Mouse (Mus musculus) forebrain, embryonic 12.5 days (tissue): ENCODE data around the gene Lenep. TPM values are rescaled to one million over a fixed set of nuclear protein-coding genes. Genes with fewer than 3 reads are reported as not detected.

Source experiments
- ATAC-seq: fragments of 200-750 bp; cut with Nextera tagmentation; 2 replicates; pipeline ENCODE4 v1.8.0; 2017; ENCODE audit warnings: moderate TSS enrichment; ENCODE audit not compliant: low FRiP score
- H3K27ac ChIP-seq: fragments of 300-500 bp; sonication (generic); 2 replicates; pipeline ENCODE4 v1.5.1; 2016; ENCODE audit warnings: mild to moderate bottlenecking
- H3K27me3 ChIP-seq: fragments of 300-500 bp; sonication (generic); 2 replicates; pipeline ENCODE4 v1.6.1; 2016; ENCODE audit warnings: mild to moderate bottlenecking
- H3K36me3 ChIP-seq: fragments of 300-500 bp; sonication (generic); replicated peaks from 2 replicates; pipeline ENCODE4 v1.6.1; 2016; ENCODE audit warnings: mild to moderate bottlenecking
- H3K4me1 ChIP-seq: fragments of 300-500 bp; sonication (generic); 2 replicates; pipeline ENCODE4 v1.6.1; 2016
- H3K4me2 ChIP-seq: fragments of 300-500 bp; sonication (generic); 2 replicates; pipeline ENCODE4 v1.6.1; 2016; ENCODE audit warnings: mild to moderate bottlenecking, moderate library complexity
- H3K4me3 ChIP-seq: fragments of 300-500 bp; sonication (generic); replicated peaks from 2 replicates; pipeline ENCODE4 v1.5.1; 2016; ENCODE audit warnings: mild to moderate bottlenecking
- H3K9ac ChIP-seq: fragments of 300-500 bp; sonication (generic); 2 replicates; pipeline ENCODE4 v1.6.1; 2016; ENCODE audit warnings: mild to moderate bottlenecking
- H3K9me3 ChIP-seq: fragments of 300-500 bp; sonication (generic); 2 replicates; pipeline ENCODE4 v1.6.1; 2016
- WGBS: fragments of 180-500 bp; shearing (Covaris S2); methylation state at CpG from one replicate; pipeline ENCODE4 v1.1.7; 2016; 5-methylcytosine and 5-hydroxymethylcytosine counted together
- polyA plus RNA-seq: library from polyadenylated mRNA; unstranded; fragments of >200 nt; fragmentation: Nextera tagmentation; extraction: Ambion mirVana; gene quantifications from 2 replicates; pipeline ENCODE4 v1.2.1, GENCODE M21; 2016

The Lenep gene
- polyA plus RNA-seq, 1 experiment from 2014 or later: 0.24 TPM

DNA sequence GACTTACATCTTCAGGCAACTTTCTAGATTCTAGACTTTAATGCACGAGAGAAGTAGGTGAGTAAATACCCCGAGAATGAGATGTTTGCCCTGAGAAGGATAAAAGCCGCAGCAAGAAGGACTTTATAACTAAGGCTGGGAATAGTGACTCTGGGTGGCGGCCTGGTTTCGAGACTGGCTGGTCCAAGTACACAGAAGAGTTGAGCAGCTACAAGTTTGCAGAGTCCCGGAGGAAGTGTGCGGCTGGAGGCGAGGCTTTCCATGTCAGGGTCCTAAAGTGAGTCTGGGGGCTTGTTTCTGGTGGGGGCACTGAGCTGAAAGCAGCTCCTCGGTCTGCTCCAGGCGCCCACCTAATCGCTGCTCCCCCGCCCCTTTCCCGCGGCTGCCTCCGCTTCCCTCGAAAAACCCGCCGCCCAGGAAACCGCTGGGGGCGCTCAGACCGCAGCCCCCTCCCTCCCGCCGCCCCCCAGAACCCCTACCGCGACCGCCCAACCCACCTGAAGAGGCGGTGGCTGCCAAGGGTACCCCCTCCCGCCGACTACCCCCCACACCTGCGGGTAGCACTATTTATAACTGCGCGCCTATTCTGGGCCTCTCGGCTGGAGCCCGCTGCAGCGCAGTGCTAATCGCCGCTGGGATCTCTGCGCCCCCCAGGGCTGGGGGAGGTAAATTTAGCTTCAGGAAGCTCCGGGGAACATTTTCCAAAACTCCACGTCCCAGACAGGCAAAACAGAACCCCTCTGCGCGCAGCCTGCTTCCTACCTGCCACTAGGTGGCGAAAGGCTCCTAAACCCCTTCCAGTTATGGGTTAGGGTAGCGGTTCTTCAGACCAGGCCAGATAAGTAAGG lies 6.6 kb downstream of the Lenep start:
- 0 out of 2 replicates have a peak, but pooled peaks cover 4% of the 10 kb centered on the region for H3K36me3 ChIP-seq
- H3K4me3 ChIP-seq: peak overlapping the region; percentile 50
- H3K4me2 ChIP-seq: peak overlapping the region; percentile 97
- no peaks in the 10 kb centered on the region for H3K9me3 ChIP-seq
- under 1% methylated on average over 44 of the region's 44 CpGs for WGBS
- peak overlapping the region; percentile 61 for H3K9ac ChIP-seq
- peaks cover 33% of the 10 kb centered on the region for H3K27me3 ChIP-seq
- H3K4me1 ChIP-seq: peaks cover 54% of the 10 kb centered on the region
- ATAC-seq: no peak
- H3K27ac ChIP-seq: no peak overlapping the region

DNA sequence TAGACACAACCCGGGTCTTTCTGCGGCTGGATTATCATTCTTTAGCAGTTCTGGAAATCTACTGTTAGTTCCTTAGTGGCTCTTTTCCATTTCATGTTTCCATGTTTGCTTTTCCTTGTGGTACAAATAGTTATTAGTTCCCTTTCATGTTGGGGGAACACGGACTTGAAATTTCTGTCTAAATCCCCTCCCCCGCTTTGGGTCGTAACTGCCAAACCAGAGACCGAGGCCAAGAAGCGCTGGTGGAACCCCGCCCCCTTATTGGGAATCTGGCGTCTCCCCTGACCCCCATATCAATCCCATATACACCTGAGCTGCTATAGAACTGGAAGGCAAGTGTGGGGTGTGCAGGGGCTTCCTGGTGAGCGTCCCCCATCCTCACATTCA lies 7.2 kb downstream of the Lenep start:
- H3K36me3 ChIP-seq: 0 out of 2 replicates have a peak, but pooled peaks cover 4% of the 10 kb centered on the region
- ATAC-seq: no peak
- 2% methylated on average over 10 of the region's 10 CpGs for WGBS
- H3K9me3 ChIP-seq: no peaks in the 10 kb centered on the region
- H3K27ac ChIP-seq: no peak overlapping the region
- peak overlapping the region; percentile 50 for H3K4me3 ChIP-seq
- H3K27me3 ChIP-seq: peaks cover 39% of the 10 kb centered on the region
- peak overlapping the region; percentile 61; the same call in 1 of the 2 replicates for H3K9ac ChIP-seq
- peak overlapping the region; percentile 97 for H3K4me2 ChIP-seq
- peaks cover 60% of the 10 kb centered on the region for H3K4me1 ChIP-seq

DNA sequence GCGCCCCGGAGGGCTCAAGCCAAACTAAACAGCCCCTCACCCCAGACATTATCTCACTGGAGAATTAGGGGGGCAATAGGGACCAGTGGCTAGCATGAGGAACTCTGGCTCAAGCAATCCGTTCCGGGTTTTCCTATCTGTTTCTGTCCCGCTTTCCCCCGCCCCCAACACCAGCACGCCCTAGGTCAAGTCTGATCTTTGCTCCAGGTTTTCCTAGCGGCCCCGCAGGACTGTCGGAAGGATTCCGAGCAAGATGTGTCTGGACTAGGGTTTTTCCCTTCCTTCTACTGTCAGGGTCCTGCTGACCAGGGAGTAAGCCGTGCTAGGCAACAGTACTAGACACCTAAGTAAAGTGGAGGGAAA lies 7.7 kb downstream of the Lenep start:
- no peaks in the 10 kb centered on the region for H3K9me3 ChIP-seq
- H3K4me2 ChIP-seq: peak overlapping the region; percentile 97
- WGBS: under 1% methylated on average over 11 of the region's 12 CpGs
- 0 out of 2 replicates have a peak, but pooled peaks have one; percentile 0 for ATAC-seq
- peak overlapping the region; percentile 61 for H3K9ac ChIP-seq
- 0 out of 2 replicates have a peak, but pooled peaks cover 4% of the 10 kb centered on the region for H3K36me3 ChIP-seq
- peaks cover 44% of the 10 kb centered on the region for H3K27me3 ChIP-seq
- H3K4me1 ChIP-seq: peaks cover 63% of the 10 kb centered on the region
- H3K4me3 ChIP-seq: peak overlapping the region; percentile 50
- H3K27ac ChIP-seq: 0 out of 2 replicates have a peak overlapping the region, but pooled peaks have one; percentile 74

DNA sequence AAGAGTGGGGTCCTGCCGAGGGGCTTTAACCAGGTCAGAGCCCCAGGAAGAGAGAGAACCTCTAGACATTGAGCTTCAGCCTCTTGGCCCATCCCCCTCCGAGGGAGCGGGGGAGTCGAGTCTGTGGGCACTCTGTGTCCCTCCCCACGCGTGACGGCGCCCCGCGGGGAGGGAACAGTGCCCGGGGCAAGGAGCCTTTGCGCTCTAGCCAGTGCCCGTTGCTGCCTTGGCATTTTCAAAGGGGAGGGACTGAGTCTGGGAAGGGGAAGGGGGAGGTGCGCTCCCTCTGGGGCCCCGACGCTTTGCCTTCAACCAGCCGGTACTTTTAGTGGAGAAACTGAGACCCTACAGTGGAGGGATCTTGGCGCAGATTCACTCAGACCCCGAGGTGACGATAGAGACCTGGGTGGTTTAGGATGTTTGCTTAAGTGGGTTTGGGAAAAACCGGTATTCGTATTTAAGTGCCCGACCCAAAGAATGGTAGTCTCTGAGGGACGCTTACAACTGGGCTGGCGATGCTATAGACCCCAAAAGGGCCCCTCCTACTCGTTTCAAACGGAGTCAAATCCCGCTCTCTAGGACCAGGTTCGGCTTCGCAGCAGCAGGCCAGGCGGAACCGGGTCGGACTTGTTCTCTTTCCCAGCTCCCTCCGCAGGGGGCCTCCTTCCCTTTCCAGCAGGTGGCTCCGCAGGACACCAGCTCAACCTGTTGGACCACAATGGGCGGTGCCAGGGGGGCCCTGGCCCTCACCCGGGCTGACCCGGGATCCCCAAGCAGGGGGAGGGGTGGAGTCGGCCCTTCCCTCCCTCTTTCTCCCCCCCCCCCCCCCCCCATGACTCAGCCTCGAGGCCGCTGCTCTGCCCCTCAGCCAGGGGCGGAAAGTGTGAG lies 8.3 kb downstream of the Lenep start, which contains the start of gene Zbtb7b:
TSS of gene Zbtb7b (minus strand) at position 771 of the 888 bp plus-strand sequence.
- Histone ChIP-seq H3K9ac (peak within 1 kb of the TSS; percentile 61), H3K4me2 (peak within 1 kb of the TSS; percentile 97), H3K9me3 (no peaks in the 10 kb centered on the region), H3K4me3 (peak within 1 kb of the TSS; percentile 50), H3K4me1 (peaks cover 63% of the 10 kb centered on the region), H3K27me3 (peaks cover 50% of the 10 kb centered on the region), H3K36me3 (no peaks in the 10 kb centered on the region), H3K27ac (peak within 1 kb of the TSS; percentile 74)
- peak; percentile 52 for ATAC-seq
- under 1% methylated on average over 37 of the region's 42 CpGs for WGBS

DNA sequence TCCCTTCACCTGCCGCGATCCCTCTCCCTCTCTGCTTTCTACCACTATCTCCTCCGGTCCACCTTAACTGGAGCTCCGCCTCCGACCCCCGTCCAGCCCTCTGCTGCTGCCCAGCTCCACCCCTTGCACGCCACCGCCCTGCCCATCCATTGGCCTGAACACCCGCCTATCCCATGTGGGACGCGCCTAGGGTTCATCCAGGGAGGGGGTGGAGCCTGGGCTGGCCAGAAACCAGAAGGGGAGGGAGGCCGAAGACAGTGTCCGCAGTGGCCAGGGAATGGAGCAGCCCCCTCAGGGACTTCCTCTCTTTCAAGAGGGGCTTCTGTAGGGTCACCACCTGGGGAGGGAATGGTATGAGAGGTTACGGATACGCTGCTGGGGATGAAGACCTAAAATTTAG lies 9.0 kb downstream of the Lenep start:
- H3K9ac ChIP-seq: peak overlapping the region; percentile 61
- no peaks in the 10 kb centered on the region for H3K36me3 ChIP-seq
- peak overlapping the region; percentile 50 for H3K4me3 ChIP-seq
- H3K27me3 ChIP-seq: peaks cover 50% of the 10 kb centered on the region
- under 1% methylated on average over 15 of the region's 15 CpGs for WGBS
- peak overlapping the region; percentile 74 for H3K27ac ChIP-seq
- H3K9me3 ChIP-seq: no peaks in the 10 kb centered on the region
- ATAC-seq: peak; percentile 95
- peaks cover 63% of the 10 kb centered on the region for H3K4me1 ChIP-seq
- peak overlapping the region; percentile 97 for H3K4me2 ChIP-seq

DNA sequence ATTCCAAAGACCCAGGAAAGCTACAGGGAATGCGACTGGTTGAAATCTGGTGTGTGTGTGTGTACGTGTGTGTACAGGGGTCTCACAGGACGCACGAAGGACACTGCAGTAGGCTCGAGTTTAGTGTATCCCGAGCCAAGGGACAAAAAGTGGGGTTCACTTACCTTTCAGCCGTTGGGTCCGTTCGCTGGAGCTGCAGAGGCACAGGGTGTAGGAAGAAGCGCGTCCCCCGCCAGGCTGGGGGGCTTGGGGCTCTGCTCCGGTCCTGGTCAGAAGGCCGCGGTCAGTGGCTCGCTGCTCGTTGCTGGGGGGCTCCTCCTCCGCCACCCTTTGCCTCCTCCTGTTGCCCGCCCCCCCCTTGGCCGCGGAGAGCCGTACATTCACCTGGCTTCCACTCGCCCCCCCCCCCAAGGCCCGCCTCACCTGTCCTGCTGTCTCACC lies 9.7 kb downstream of the Lenep start:
- Histone ChIP-seq H3K4me3 (peak overlapping the region; percentile 50), H3K4me2 (peak overlapping the region; percentile 97), H3K27me3 (peaks cover 50% of the 10 kb centered on the region), H3K9me3 (no peaks in the 10 kb centered on the region), H3K9ac (peak overlapping the region; percentile 33; the same call in 1 of the 2 replicates), H3K27ac (no peak overlapping the region), H3K4me1 (peaks cover 63% of the 10 kb centered on the region), H3K36me3 (no peaks in the 10 kb centered on the region)
- ATAC-seq: no peak
- WGBS: 0% methylated on average over 13 of the region's 24 CpGs

GRCm38 (mm10) chr3:89391663-89392511 lies 10.7 kb downstream of the Lenep start:
- H3K27ac ChIP-seq: no peak overlapping the region
- no peaks in the 10 kb centered on the region for H3K9me3 ChIP-seq
- peak overlapping the region; percentile 97 for H3K4me2 ChIP-seq
- under 1% methylated on average over 55 of the region's 56 CpGs for WGBS
- H3K4me1 ChIP-seq: peaks cover 64% of the 10 kb centered on the region
- peak overlapping the region; percentile 50 for H3K4me3 ChIP-seq
- peak overlapping the region; percentile 61 for H3K9ac ChIP-seq
- H3K27me3 ChIP-seq: peaks cover 50% of the 10 kb centered on the region
- no peak for ATAC-seq
- H3K36me3 ChIP-seq: no peaks in the 10 kb centered on the region

DNA sequence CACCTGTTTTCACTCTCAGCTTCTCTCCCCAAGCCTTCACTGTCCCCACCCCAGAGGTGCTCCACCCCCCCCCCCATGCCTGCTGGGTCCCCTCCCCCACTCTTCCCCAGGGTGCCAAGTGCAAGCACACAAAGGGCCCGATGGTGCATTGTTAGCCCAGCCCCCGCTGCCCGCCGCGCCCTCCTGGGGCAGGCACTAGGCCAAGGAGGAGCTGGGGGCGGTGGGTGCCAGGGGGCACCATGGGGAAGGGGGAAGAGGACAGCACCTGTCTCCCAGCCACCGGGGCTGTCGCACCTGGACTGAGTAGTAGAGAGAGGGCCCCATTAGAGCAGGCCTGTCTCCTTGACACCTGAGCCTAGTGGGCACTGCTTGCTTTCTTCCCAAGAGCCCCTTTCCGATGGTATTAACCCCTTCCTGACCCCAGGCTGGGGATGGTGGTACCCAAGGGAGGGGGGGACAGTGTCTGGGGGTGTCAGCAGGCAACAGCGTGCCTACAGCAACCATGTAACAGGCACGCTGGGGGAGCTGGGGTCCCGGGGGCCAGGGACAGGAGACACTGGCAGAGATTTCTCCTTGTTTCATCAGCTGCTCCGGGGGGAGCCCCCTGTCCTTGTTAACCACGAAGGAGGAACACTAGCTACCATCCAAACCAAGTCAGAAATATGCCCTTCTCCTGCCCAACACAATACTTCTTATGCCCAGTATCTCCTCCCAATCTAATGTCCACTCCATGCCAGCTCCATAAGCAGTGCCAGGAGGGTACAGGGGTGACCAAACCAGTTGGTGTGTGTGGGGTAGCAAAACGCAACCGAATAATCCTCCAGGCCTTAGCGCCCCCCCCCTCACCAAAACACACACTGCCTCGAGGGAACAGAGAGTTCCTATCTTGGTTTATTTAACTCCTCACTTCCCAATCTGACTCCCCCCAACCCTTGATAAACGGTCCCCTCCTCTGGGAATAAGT lies 11.6 kb downstream of the Lenep start:
- peak overlapping the region; percentile 97 for H3K4me2 ChIP-seq
- peaks cover 57% of the 10 kb centered on the region for H3K4me1 ChIP-seq
- H3K9me3 ChIP-seq: no peaks in the 10 kb centered on the region
- H3K36me3 ChIP-seq: no peaks in the 10 kb centered on the region
- no peak for ATAC-seq
- 9% methylated on average over 15 of the region's 19 CpGs for WGBS
- H3K4me3 ChIP-seq: peak overlapping the region; percentile 50
- peak overlapping the region; percentile 61; the same call in 1 of the 2 replicates for H3K9ac ChIP-seq
- no peak overlapping the region for H3K27ac ChIP-seq
- H3K27me3 ChIP-seq: peaks cover 47% of the 10 kb centered on the region

- Histone ChIP-seq H3K4me3 (no peak overlapping the region), H3K36me3 (no peaks in the 10 kb centered on the region), H3K9ac (0 out of 2 replicates have a peak overlapping the region, but pooled peaks have one; percentile 12), H3K4me2 (no peak overlapping the region), H3K4me1 (peaks cover 50% of the 10 kb centered on the region), H3K27ac (no peak overlapping the region), H3K9me3 (no peaks in the 10 kb centered on the region), H3K27me3 (peaks cover 39% of the 10 kb centered on the region)
- WGBS: 65% methylated on average over 5 of the region's 5 CpGs
- no peak for ATAC-seq
Observed at GRCm38 (mm10) chr3:89390111-89390515, 12.5 kb downstream of the Lenep start.

DNA sequence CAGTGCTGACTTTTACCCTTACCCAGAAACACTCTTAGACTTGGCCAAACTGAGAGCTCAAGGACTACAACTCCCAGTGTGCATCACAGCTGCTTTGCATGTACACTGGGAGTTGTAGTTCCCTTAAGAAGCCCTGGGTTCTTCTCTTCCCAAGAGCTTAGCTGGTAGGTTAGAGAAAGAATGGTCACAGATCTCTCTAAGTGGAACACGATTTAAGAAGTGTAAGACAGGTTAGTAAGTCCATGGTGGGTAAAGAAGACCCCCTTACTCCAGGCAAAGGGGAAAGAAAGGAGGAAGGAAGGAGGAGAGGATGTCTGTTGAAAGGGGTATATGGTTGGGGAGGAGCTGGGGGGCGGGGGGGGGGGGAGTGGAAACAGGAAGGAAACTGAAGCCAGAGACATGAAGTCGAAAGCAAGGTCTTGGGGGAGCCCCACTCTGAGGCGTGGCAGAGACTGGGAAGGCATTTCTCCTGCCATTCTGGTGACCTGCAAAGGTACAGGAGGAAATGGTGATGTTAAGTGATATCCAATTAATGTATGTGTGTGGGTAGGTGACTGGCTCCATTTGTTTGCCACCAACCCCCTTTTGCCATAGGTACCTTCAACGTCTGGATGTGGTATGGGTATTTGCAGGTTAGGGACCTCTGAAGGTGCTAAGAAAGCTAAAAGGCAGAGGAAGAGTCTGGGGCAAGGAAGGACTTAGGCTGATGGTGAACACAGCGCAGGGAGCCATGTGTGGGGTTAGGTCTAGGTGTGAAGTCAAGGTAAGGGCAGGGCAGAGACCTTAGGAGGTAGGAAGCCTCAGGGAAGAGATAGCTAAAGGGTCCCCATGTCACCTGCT lies 13.5 kb downstream of the Lenep start:
- Histone ChIP-seq H3K4me3 (no peak overlapping the region), H3K4me2 (no peak overlapping the region), H3K36me3 (no peaks in the 10 kb centered on the region), H3K9ac (no peak overlapping the region), H3K9me3 (no peaks in the 10 kb centered on the region), H3K4me1 (peaks cover 50% of the 10 kb centered on the region), H3K27me3 (peaks cover 34% of the 10 kb centered on the region), H3K27ac (no peak overlapping the region)
- no peak for ATAC-seq
- 70% methylated on average over 5 of the region's 6 CpGs for WGBS
